Mouse (Mus musculus) layer of hippocampus, adult 11-12 months (tissue): Measurements from ENCODE around the gene Agtrap.
A peak's percentile ranks its signal among the peaks of the same experiment; 100 is the strongest.
"Not testable (repeated sequence)": the region's sequence is repeated elsewhere in the genome, so short reads cannot be mapped to it uniquely, and the experiment has no call there.

Source experiments
- DNase-seq: peaks from one replicate; pipeline ENCODE4 v3.0.0; 2022; ENCODE audit warnings: low spot score

Gene Agtrap

DNA sequence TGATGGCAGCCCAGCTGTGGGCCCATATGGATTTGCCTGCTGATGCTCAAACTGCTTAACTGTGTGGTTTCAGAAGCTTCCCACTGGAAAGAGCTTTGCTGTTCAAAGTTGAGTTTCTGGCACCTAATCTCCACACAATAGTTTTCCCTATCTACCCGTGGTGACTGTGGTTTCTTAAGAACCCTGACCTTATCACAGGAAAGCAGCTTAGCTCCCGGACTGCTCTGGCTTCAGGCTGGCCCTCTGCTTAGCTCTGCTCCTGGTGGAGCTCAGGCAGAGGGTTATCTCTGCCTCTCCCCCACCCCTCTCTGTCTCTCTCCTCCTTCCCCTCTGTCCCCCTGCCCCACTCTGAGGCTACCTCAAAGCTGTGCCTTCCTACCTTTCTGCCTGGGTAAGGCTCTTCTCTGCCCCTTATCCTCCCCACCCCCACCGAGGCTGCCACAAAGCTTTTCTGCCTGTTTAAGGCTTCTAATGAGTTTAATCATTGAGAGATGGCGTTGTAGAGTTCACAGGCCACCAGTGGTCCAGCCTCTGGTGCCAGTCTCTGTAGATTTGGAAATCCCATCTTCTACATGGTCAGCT is 41.3 kb downstream of the Agtrap start:
- DNase-seq = no peak

DNA sequence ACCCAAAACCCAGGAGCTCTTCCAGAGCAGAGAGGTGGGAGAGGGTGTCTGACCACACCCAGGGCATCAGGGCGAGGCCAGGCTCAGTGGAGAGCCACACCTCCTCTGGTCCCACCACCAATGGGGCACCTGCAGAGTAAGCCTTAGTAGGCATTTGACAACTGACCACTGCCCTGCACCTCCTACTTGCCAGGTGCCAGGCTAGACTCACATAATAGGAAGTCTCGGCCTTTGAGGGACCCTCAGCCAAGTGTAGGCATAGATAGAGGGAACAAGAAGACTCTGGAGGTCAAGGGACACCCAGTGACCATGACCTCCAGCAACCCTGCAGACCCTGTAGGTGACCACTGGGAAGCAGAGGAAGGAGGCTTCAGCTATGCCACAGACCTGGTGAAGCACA is 43.7 kb downstream of the Agtrap start:
- DNase-seq = no peak

DNA sequence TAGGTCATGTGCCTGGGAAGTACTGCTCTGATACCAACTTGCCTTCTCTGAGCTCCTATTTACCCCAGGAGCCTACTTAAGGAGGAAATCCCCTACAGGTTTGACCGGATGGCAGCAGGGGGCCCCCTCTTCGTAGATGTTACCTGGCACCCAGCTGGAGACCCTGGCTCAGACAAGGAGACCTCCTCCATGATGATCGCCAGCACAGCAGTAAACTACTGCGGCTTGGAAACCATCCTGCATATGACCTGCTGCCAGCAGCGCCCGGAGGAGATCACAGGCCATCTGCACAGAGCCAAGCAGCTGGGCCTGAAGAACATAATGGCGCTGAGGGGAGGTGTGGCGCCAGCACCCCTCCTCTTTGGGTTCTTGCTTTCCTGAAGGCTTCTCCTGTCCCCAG is 44.5 kb downstream of the Agtrap start:
- not testable (repeated sequence) for DNase-seq

DNA sequence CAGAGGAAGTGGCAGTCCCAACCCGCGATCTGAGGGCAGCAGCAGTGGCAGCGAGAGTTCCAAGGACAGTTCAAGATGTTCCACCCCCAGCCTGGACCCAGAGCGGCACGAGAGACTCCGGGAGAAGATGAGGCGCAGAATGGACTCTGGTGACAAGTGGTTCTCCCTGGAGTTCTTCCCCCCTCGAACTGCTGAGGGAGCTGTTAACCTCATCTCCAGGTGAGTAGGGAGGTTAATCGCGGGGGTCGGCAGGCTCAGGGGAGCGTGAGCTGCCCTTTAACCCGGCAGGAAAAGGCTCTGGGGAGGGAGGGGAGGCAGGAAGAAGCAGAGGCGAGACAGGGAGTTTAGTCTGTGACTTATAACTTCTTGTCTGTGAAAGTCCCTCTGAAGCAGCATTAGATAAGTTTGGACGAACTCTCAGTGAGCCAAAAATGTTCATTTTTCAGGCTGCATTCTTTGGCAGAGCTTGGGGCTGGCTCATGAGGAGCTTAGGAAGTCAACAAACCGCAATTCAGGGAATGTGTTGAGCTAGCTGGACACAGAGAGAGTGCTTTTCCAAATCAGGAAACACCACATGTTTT is 46.1 kb downstream of the Agtrap start:
- DNase-seq = no peak

DNA sequence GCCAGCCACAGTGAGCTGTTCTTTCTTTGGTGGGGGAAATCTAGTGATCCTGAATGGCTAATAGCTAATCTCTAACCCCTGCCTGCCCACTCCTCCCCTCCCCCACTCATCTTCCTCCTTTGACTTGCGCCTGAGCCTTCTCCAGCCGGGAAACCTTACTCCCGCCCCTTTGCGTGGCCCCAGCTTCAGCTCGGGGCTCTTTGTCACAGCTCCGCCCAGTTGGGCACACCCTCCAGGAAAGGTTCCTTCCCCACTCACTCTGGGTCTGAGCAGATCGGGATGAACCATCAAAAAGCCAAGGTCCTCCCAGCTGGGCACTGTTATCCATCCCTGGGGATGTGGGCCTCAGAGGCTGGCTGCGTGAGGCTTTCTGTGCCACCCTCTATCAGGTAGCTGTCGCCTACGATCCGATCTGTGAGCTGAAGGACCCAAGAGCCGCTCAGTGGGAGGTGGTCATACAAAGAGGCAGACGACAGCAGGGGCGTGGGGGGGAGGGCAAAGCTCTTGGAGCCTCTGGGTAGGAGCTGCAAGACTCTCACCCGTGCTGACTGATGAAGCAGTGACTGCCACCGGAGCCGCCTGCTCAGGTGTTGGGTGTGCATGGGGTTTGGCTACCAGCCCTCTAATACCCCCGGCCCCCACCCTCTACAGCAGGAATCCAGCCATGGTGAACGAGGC is 46.8 kb downstream of the Agtrap start:
- peak; percentile 55 for DNase-seq

DNA sequence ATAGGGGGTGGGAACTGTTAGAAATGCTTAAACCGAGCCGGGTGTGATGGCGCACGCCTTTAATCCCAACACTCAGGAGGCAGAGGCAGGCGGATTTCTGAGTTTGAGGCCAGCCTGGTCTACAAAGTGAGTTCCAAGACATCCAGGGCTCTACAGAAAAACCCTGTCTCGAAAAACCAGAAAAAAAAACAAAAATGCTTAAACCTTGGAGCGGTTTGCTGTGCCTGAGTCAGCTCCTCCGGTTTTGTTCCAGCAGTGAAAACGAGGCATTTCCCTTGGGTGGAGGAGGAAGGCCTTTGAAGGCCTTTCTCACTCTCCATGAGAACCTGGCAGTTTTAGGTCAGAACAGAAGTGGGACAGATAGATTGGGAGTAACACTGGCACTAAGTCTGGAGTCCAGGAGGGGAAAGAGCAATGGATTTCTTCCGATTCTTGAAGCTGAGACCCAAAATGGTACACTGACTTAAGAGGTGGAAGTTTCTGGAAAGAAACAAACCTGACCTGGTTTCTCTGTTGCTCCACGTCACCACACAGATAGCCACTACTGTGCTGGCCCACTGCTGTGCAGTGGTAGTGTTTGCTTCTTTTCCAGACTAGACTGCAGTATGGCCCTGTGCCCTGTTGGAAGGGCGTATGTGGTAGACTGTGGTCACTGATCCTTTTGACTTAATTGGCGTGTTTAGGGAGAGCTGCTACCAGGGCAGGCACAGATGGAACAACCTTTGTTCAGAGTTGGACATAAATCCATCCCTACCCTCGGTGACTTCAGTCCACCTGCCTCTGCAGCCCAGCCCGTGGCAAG is 47.6 kb downstream of the Agtrap start:
- no peak for DNase-seq

DNA sequence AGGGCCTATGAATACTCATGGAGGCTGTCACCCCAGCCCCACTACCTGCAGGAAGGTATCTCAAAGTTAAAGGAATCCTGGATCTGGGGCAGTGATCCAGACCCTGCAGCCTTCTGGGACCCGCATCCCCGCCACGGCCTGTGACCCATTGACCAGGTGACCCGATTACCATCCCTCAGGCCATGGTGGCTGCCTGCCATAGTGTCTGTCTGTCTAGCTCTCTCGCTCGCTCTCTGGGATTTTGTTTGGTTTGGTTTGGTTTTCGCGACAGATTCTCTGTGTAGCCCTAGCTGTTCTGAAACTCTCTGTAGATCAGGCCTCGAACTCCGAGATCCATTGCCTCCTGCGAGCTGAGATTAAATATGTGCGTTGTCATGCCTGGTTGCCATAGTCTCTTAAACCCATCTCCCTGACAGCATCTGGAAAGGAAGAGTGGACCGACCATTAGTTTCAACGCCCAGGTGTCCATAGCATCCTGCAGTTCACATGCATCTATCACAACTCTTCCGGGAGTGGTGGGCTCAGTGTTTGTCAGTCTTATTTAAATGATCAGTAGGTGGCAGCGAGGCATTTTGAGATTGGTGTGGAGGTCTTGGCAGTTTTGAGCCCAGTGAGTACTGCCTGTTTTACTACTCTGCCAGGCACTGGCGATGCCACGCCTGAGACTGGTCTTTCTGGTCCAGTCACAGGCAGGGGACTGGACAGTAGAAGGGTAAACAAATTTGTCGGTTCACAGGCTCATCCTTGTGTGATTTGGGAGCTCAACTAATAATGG is 48.4 kb downstream of the Agtrap start:
- DNase-seq = peak; percentile 47

DNA sequence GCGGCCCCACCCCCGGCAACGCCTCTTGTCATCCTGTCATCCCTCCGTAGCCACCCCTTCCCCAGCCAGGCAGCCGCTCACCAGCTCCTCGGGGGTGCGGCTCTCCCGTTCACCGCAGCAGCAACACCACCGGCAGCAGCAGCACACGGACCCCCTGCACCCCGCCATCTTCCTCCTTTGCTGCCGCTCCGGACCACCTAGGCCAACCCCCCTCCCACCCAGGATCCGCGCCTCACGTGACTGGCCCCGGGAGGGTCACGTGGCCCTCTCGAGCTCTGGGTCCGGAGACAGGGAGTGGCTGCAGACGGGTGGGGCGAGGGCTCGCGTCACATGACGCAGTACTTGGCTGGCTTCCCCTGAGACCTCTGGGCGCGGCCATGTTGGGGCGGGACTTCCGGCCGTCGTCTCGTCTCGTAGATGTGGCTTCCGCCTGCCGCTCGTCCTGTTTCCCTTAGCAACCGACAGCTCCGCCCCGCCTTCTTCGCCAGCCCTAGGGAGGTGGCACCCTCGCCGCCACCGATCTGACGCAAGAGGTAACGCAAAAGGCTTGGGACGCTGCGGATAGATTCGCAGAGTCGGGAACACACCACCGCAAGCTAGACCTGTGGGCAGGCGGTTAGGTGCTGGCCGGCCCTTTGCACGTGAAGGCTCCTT is 49.1 kb downstream of the Agtrap start, which contains the start of the genes Clcn6 and Mthfr:
Clcn6 (minus strand) TSS at position 222 of the 654 bp plus-strand sequence.
Mthfr (plus strand) TSS at position 478 of the 654 bp plus-strand sequence.
- DNase-seq = peak; percentile 100

DNA sequence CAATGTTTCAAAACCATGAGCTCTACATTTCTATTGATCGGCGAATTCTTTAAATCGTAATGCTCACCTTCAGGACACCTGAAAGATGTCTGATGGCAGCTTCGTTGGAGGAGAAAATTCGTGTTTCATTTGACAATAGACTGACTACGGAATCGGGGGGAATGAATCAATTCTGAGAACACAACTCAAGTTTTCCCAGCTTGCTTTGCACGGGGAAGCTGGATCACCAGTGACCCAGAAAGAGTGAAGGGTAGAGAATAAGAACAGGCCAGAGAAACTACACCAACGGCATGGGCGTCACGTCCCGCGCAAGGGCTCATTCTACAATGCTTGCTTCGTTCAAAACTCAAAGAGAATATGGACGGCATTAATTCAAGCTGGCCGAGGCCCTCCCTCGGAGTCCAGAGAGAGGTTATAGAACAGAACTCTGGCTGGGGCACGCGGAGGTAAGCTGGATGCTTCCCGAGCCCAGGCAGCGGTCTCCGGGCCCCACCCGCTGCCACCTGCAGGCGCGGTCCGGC is 49.7 kb downstream of the Agtrap start:
- DNase-seq = no peak

DNA sequence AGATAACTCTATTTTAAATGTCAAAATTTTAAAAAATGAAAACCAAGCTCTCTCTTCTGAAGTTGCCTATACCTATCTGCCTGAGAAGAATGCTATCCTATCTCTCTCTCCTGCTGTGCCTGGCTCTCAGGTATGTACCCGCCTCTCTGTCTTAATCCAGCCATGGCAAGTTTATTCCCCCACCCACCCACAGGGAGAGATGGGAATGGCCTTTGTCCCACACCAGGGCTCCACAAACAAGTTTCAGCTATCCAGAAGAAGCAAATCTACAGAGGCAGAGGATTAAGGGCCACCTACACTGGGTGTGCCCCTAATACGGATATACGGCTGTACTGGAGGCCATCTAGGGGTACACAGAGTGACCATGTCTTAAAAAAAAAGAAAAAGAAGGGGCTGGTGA is 52.4 kb downstream of the Agtrap start:
- DNase-seq = no peak

DNA sequence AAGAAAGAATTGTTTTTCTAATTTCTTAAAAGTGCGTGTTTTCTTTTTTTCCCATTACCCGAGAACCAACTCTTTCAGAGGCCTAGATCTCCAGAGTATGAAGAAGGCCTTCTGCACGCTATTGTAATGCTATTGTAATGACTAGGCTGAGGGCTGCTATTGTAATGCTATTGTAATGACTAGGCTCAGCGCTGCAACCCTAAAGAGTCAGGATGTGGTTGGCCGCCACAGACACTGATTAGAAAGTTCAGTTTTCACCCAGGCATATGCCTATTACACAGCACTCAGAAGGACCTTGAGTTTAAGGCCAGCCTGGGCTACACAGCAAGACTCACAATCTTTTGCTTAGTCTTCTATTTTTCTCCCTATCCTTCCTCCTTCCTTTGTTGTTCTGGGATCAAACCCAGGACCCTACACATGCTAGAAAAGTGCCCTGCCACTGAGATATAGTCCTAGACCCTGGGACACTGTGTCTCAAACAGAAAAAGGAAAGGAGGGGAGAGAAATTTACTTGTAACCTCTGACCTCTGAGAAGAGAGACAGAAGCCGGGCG is 53.9 kb downstream of the Agtrap start:
- no peak for DNase-seq

DNA sequence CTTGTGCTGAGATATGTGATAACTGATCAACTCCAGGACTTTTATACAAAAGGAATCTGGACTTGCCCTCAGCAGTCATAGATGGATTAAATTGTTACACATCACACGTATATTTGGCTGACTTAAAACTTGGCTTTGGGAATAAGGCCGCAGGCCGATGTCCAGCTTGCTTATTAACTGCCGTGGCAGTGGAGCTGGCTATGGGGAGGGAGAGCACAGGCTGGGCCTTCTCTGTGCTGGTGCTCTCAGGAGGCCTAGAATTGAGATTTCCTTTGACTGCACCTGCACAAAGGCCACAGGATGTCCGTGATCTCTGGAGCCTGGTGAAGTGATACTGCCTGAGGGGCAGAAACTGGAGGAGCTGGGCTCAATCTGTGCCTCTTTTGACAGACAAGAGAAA is 57.3 kb downstream of the Agtrap start:
- DNase-seq = no peak

DNA sequence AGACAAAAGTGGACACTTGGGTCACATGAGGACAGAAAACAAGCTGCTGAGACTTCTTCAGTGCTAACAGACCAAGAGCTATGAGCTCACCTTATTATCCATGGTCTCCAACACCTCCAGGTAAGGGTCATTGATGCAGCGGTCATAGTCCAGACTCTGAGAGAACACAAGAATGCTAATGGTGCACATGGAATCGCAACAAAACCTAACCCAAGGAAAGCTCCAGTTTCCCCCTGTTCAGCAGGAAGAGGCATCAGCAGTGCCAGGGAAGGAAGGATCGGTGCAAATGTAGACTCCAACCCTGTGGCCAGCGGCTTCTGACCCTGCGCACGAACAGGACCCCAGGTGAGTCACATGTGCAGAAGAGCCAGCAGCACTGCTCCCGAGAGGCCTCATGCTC is 58.5 kb downstream of the Agtrap start:
- DNase-seq = no peak
